Mouse (Mus musculus): Measurements from ENCODE around the gene Tlr9.

DNA sequence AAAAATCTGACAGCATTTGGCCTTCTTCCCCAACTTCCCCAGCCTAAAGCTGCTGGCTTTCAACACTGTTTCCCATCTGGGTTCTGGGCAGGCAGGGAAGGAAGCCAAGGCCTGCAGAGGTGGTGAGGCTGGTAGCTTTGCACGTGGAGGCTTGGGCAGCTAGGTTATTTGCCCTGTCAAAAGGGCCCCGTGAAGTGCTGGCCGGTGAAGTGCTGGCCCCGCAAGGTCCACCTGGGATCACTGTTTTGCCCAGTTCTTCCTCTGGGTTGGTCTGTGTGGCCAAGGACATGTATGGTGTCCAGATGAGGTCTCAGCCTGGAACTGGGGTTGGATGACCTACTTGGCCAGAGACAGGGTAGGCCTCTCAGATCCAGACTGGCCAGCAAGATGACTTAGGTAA, 12.4 kb upstream of the Tlr9 start:
- TF ChIP-seq CTCF (IDR thresholded peaks at IDR 0.05; ENCODE audit: insufficient read depth, low read depth, low read length) (no peak), POLR2A (IDR thresholded peaks at IDR 0.05; ENCODE audit: insufficient read depth, low read depth, low read length) (no peak)
